Mouse (Mus musculus): ENCODE measurements around the gene Sergef. TPM values are rescaled to one million over a fixed set of nuclear protein-coding genes. Genes with fewer than 3 reads are reported as not detected.

Gene Sergef
- polyA plus RNA-seq, 1 experiment from 2014 or later = 11.6 TPM

- no peak for ATAC-seq (replicated peaks; ENCODE audit: insufficient number of reproducible peaks, low FRiP score, low TSS enrichment, low read depth)
- no peaks in the 10 kb centered on the region for H3K27me3 ChIP-seq (ENCODE audit: control insufficient read depth, insufficient read depth, low read length)
- no peaks in the 10 kb centered on the region for H3K9me3 ChIP-seq (replicated peaks; ENCODE audit: control insufficient read depth, low read length)
- H3K27ac ChIP-seq (replicated peaks; ENCODE audit: low read depth, low read length) = no peak overlapping the region
- H3K4me2 ChIP-seq (ENCODE audit: low read depth, low read length) = no peak overlapping the region
- H3K4me3 ChIP-seq (ENCODE audit: low read depth, low read length) = no peak overlapping the region
- no peaks in the 10 kb centered on the region for H3K36me3 ChIP-seq (replicated peaks; ENCODE audit: control insufficient read depth, insufficient read depth, low read depth, low read length)
- DNase-seq (ENCODE audit: low spot score) = no peak
- WGBS = 69% methylated on average over 5 of the region's 5 CpGs
- no peak overlapping the region for H3K9ac ChIP-seq (replicated peaks; ENCODE audit: low read length)
- H3K4me1 ChIP-seq (ENCODE audit: control insufficient read depth, insufficient read depth, low read length) = no peaks in the 10 kb centered on the region
Observed at GRCm38 (mm10) chr7:46412823-46413222, 226.8 kb downstream of the Sergef start.

- 73% methylated on average over 6 of the region's 6 CpGs for WGBS
- no peak for ATAC-seq (replicated peaks; ENCODE audit: insufficient number of reproducible peaks, low FRiP score, low TSS enrichment, low read depth)
- H3K4me1 ChIP-seq (ENCODE audit: control insufficient read depth, insufficient read depth, low read length) = no peaks in the 10 kb centered on the region
- no peaks in the 10 kb centered on the region for H3K36me3 ChIP-seq (replicated peaks; ENCODE audit: control insufficient read depth, insufficient read depth, low read depth, low read length)
- no peak for DNase-seq (ENCODE audit: low spot score)
- no peak overlapping the region for H3K4me2 ChIP-seq (ENCODE audit: low read depth, low read length)
- H3K27ac ChIP-seq (replicated peaks; ENCODE audit: low read depth, low read length) = no peak overlapping the region
- H3K4me3 ChIP-seq (ENCODE audit: low read depth, low read length) = no peak overlapping the region
- H3K9me3 ChIP-seq (replicated peaks; ENCODE audit: control insufficient read depth, low read length) = no peaks in the 10 kb centered on the region
- H3K27me3 ChIP-seq (ENCODE audit: control insufficient read depth, insufficient read depth, low read length) = no peaks in the 10 kb centered on the region
- H3K9ac ChIP-seq (replicated peaks; ENCODE audit: low read length) = no peak overlapping the region
Observed at GRCm38 (mm10) chr7:46410727-46411126, 228.9 kb downstream of the Sergef start.

DNA sequence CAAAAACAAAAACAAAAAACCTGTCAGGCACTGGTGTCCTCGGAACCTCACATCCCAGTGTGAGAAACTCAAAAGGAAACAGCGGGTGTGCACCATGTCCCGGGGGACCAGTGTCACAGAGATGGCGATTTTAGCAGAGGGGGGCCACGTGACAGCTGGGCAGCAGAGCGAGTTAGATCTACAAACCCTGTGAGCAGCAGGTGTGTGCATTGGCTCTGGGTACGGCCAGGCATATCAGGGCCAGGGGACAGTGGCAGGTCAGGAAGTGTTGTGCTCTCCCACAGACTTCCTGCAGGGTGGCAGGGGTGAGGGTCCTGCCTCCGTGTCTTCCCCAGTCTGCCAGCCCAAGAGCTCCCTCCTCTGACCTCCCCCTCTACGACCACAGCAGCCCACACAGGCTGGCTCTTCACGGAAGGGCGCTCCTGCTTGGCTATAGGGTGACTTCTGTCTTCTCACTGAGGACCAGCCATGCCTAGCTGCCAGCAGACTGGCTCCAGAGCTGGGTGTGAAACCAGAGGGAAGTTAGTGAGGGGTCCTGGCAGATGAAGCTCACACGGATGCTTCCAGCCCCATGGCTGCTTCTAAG, 230.3 kb downstream of the Sergef start:
- DNase-seq (ENCODE audit: low spot score) (no peak), ATAC-seq (replicated peaks; ENCODE audit: insufficient number of reproducible peaks, low FRiP score, low TSS enrichment, low read depth) (no peak)
- Histone ChIP-seq H3K9me3 (replicated peaks; ENCODE audit: control insufficient read depth, low read length) (no peaks in the 10 kb centered on the region), H3K36me3 (replicated peaks; ENCODE audit: control insufficient read depth, insufficient read depth, low read depth, low read length) (no peaks in the 10 kb centered on the region), H3K27ac (replicated peaks; ENCODE audit: low read depth, low read length) (no peak overlapping the region), H3K4me3 (ENCODE audit: low read depth, low read length) (no peak overlapping the region), H3K4me1 (ENCODE audit: control insufficient read depth, insufficient read depth, low read length) (no peaks in the 10 kb centered on the region), H3K27me3 (ENCODE audit: control insufficient read depth, insufficient read depth, low read length) (no peaks in the 10 kb centered on the region), H3K9ac (replicated peaks; ENCODE audit: low read length) (no peak overlapping the region), H3K4me2 (ENCODE audit: low read depth, low read length) (no peak overlapping the region)
- 42% methylated on average over 12 of the region's 12 CpGs for WGBS

DNA sequence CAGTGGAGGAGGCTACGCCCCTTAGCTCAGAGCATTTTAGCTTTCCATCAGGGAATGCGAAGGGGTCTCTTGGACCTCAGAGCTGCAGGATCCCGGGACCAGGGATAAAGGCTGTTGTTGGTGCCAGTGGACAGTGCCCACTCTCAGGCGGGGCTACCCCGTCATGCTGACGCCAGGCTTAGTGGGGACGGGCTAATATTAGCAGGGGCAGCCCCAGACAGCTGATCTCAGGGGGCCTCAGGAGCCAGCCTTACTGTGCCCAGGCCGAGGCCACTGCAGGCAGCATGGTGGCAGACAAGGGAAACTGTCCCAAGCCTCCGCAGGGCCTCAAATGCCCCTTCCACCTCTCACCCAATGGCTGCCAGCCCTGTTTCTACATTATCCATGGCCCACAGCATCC, 231.0 kb downstream of the Sergef start:
- Histone ChIP-seq H3K27ac (replicated peaks; ENCODE audit: low read depth, low read length) (no peak overlapping the region), H3K9me3 (replicated peaks; ENCODE audit: control insufficient read depth, low read length) (no peaks in the 10 kb centered on the region), H3K4me1 (ENCODE audit: control insufficient read depth, insufficient read depth, low read length) (no peaks in the 10 kb centered on the region), H3K4me2 (ENCODE audit: low read depth, low read length) (no peak overlapping the region), H3K9ac (replicated peaks; ENCODE audit: low read length) (no peak overlapping the region), H3K27me3 (ENCODE audit: control insufficient read depth, insufficient read depth, low read length) (no peaks in the 10 kb centered on the region), H3K4me3 (ENCODE audit: low read depth, low read length) (no peak overlapping the region), H3K36me3 (replicated peaks; ENCODE audit: control insufficient read depth, insufficient read depth, low read depth, low read length) (no peaks in the 10 kb centered on the region)
- ATAC-seq (replicated peaks; ENCODE audit: insufficient number of reproducible peaks, low FRiP score, low TSS enrichment, low read depth) = no peak
- WGBS = 86% methylated on average over 9 of the region's 9 CpGs
- DNase-seq (ENCODE audit: low spot score) = no peak

- no peak overlapping the region for H3K27ac ChIP-seq (replicated peaks; ENCODE audit: low read depth, low read length)
- ATAC-seq (replicated peaks; ENCODE audit: insufficient number of reproducible peaks, low FRiP score, low TSS enrichment, low read depth) (no peak), DNase-seq (ENCODE audit: low spot score) (no peak)
- no peaks in the 10 kb centered on the region for H3K9me3 ChIP-seq (replicated peaks; ENCODE audit: control insufficient read depth, low read length)
- H3K4me2 ChIP-seq (ENCODE audit: low read depth, low read length) = no peak overlapping the region
- WGBS = 83% methylated on average over 7 of the region's 7 CpGs
- peaks cover 2% of the 10 kb centered on the region; the same call in 1 of the 2 replicates for H3K27me3 ChIP-seq (ENCODE audit: control insufficient read depth, insufficient read depth, low read length)
- H3K9ac ChIP-seq (replicated peaks; ENCODE audit: low read length) = no peak overlapping the region
- no peaks in the 10 kb centered on the region for H3K4me1 ChIP-seq (ENCODE audit: control insufficient read depth, insufficient read depth, low read length)
- no peaks in the 10 kb centered on the region for H3K36me3 ChIP-seq (replicated peaks; ENCODE audit: control insufficient read depth, insufficient read depth, low read depth, low read length)
- H3K4me3 ChIP-seq (ENCODE audit: low read depth, low read length) = no peak overlapping the region
Observed at GRCm38 (mm10) chr7:46404756-46405155, 234.9 kb downstream of the Sergef start.

GRCm38 (mm10) chr7:46403616-46404485, 235.8 kb downstream of the Sergef start:
- no peak for DNase-seq (ENCODE audit: low spot score)
- 83% methylated on average over 15 of the region's 15 CpGs for WGBS
- ATAC-seq (replicated peaks; ENCODE audit: insufficient number of reproducible peaks, low FRiP score, low TSS enrichment, low read depth) = no peak
- Histone ChIP-seq H3K27ac (replicated peaks; ENCODE audit: low read depth, low read length) (no peak overlapping the region), H3K4me1 (ENCODE audit: control insufficient read depth, insufficient read depth, low read length) (no peaks in the 10 kb centered on the region), H3K4me2 (ENCODE audit: low read depth, low read length) (no peak overlapping the region), H3K27me3 (ENCODE audit: control insufficient read depth, insufficient read depth, low read length) (peaks cover 11% of the 10 kb centered on the region), H3K4me3 (ENCODE audit: low read depth, low read length) (no peak overlapping the region), H3K9ac (replicated peaks; ENCODE audit: low read length) (no peak overlapping the region), H3K9me3 (replicated peaks; ENCODE audit: control insufficient read depth, low read length) (no peaks in the 10 kb centered on the region), H3K36me3 (replicated peaks; ENCODE audit: control insufficient read depth, insufficient read depth, low read depth, low read length) (no peaks in the 10 kb centered on the region)

DNA sequence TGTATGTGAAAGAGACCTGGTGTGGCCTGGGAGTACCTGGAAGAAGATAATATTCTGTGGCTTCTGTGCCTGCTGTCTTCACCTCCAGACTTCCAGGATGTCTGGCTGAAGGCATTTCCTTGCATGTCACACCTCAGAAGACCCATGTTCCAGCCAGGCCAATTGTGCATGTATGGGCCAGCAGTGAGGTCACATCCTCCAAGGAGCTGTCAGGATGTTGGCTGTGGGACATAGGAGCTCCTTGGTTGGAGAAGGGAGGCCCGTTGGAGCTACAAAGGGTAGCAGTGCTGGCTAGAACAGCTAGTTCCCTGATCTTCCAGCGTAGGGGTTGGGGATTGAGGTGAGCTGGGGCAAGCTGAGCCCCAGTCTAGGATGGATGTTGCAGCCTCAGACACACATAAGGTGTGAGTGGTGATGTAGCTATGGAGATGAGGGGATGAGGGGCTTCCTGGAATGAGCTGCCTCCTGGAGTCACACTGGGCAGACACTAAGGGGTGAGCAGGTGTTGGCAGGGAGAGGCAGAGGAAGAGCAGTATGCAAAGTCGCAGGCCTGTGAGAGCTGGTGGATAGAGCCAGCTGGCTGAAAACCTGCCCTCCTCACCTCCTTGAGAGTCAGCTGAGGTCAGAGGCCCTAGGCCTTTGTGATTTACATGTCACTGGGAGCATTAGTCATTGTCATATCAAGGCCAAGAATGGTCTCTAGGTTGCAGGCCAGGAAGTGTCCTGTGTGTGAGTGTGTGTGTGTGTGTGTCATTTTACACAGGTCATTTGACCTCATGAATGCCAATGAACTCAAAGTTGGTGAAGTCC, 238.0 kb downstream of the Sergef start:
- H3K4me2 ChIP-seq (ENCODE audit: low read depth, low read length) = no peak overlapping the region
- peaks cover 3% of the 10 kb centered on the region; the same call in 1 of the 2 replicates for H3K4me1 ChIP-seq (ENCODE audit: control insufficient read depth, insufficient read depth, low read length)
- H3K36me3 ChIP-seq (replicated peaks; ENCODE audit: control insufficient read depth, insufficient read depth, low read depth, low read length) = no peaks in the 10 kb centered on the region
- no peak overlapping the region for H3K9ac ChIP-seq (replicated peaks; ENCODE audit: low read length)
- H3K27ac ChIP-seq (replicated peaks; ENCODE audit: low read depth, low read length) = no peak overlapping the region
- H3K4me3 ChIP-seq (ENCODE audit: low read depth, low read length) = no peak overlapping the region
- H3K27me3 ChIP-seq (ENCODE audit: control insufficient read depth, insufficient read depth, low read length) = peaks cover 33% of the 10 kb centered on the region
- no peak for ATAC-seq (replicated peaks; ENCODE audit: insufficient number of reproducible peaks, low FRiP score, low TSS enrichment, low read depth)
- no peak for DNase-seq (ENCODE audit: low spot score)
- H3K9me3 ChIP-seq (replicated peaks; ENCODE audit: control insufficient read depth, low read length) = no peaks in the 10 kb centered on the region
- 70% methylated on average over 3 of the region's 3 CpGs for WGBS

All from embryonic facial prominence, embryonic 11.5 days (tissue).